Mouse (Mus musculus) MEL (cell line): Measurements from ENCODE around the gene Tjp1. TPM values are rescaled to one million over a fixed set of nuclear protein-coding genes. Genes with fewer than 3 reads are reported as not detected.

Source experiments
- DNase-seq: peaks from one replicate; pipeline ENCODE4 v3.0.0; 2011; ENCODE audit warnings: low read depth, low spot score
- H3K27ac ChIP-seq: 2 replicates; pipeline ENCODE4 v1.5.1; 2012; ENCODE audit warnings: low read depth, mild to moderate bottlenecking, control low read depth, low read length, moderate library complexity; ENCODE audit not compliant: control insufficient read depth
- H3K27me3 ChIP-seq, 2 experiments: fragments of 150-350 bp in 1 of 2; sonication (generic) in 1 of 2; 2 replicates each; pipeline ENCODE4 v1.6.1; 2012; ENCODE audit warnings: low read length in 2 of 2, mild to moderate bottlenecking in 2 of 2, improper control_type of control experiment in 1 of 2, moderate library complexity in 1 of 2; ENCODE audit not compliant: insufficient read depth in 2 of 2, control insufficient read depth in 1 of 2
- H3K36me3 ChIP-seq, 2 experiments: 2 replicates each; pipeline ENCODE4 v1.6.1; 2012 to 2014; ENCODE audit warnings: low read length in 2 of 2, improper control_type of control experiment in 1 of 2, inconsistent platforms in 1 of 2, mild to moderate bottlenecking in 1 of 2; ENCODE audit not compliant: insufficient read depth in 2 of 2, control insufficient read depth in 1 of 2
- H3K4me1 ChIP-seq, 2 experiments: fragments of 150-350 bp in 1 of 2; sonication (generic) in 1 of 2; 2 replicates each; pipeline ENCODE4 v1.6.1; 2012; ENCODE audit warnings: low read length in 2 of 2, improper control_type of control experiment in 1 of 2, mild to moderate bottlenecking in 1 of 2; ENCODE audit not compliant: insufficient read depth in 2 of 2, control insufficient read depth in 1 of 2
- H3K4me3 ChIP-seq, 2 experiments: fragments of 150-350 bp in 1 of 2; sonication (generic) in 1 of 2; 2 replicates each; pipeline ENCODE4 v1.5.1; 2012; ENCODE audit warnings: low read depth in 2 of 2, low read length in 2 of 2, mild to moderate bottlenecking in 2 of 2, moderate library complexity in 2 of 2, control low read depth in 1 of 2, improper control_type of control experiment in 1 of 2; ENCODE audit not compliant: control insufficient read depth in 1 of 2, insufficient read depth in 1 of 2
- H3K79me2 ChIP-seq: 2 replicates; pipeline ENCODE4 v1.6.1; 2012; ENCODE audit warnings: mild to moderate bottlenecking, low read length, moderate library complexity; ENCODE audit not compliant: control insufficient read depth, poor library complexity, insufficient read depth
- H3K9ac ChIP-seq: 2 replicates; pipeline ENCODE4 v1.6.1; 2012; ENCODE audit warnings: low read depth, mild to moderate bottlenecking, control low read depth, low read length, moderate library complexity; ENCODE audit not compliant: control insufficient read depth, poor library complexity, severe bottlenecking
- H3K9me3 ChIP-seq: fragments of 150-350 bp; sonication (generic); replicated peaks from 2 replicates; pipeline ENCODE4 v1.6.1; 2012; ENCODE audit warnings: mild to moderate bottlenecking, low read length, improper control_type of control experiment, moderate library complexity; ENCODE audit not compliant: insufficient read depth
- E2F4 ChIP-seq: IDR thresholded peaks from 2 replicates; pipeline ENCODE4 v1.6.1; 2011; ENCODE audit warnings: low read depth, low read length, improper control_type of control experiment, borderline replicate concordance
- ELF1 ChIP-seq: IDR thresholded peaks from 2 replicates; pipeline ENCODE4 v1.6.1; 2014; ENCODE audit warnings: low read depth, mild to moderate bottlenecking, inconsistent platforms, low read length, improper control_type of control experiment, moderate library complexity
- ETS1 ChIP-seq: IDR thresholded peaks from 2 replicates; pipeline ENCODE4 v1.6.1; 2012; ENCODE audit warnings: low read depth, mild to moderate bottlenecking, inconsistent platforms, low read length, improper control_type of control experiment, moderate library complexity
- JUND ChIP-seq: IDR thresholded peaks from 2 replicates; pipeline ENCODE4 v1.6.1; 2011; ENCODE audit warnings: low read depth, mild to moderate bottlenecking, improper control_type of control experiment, low read length
- KAT2A ChIP-seq: conservative IDR thresholded peaks from 2 replicates; pipeline ENCODE4 v1.6.1; 2012; ENCODE audit warnings: low read depth, low read length, improper control_type of control experiment, inconsistent platforms
- MAZ ChIP-seq: IDR thresholded peaks from 2 replicates; pipeline ENCODE4 v1.6.1; 2012; ENCODE audit warnings: low read depth, mild to moderate bottlenecking, inconsistent platforms, low read length, improper control_type of control experiment
- MEF2A ChIP-seq: IDR thresholded peaks from 2 replicates; pipeline ENCODE4 v1.6.1; 2014; ENCODE audit warnings: low read depth, mild to moderate bottlenecking, inconsistent platforms, low read length, improper control_type of control experiment; ENCODE audit not compliant: poor library complexity, insufficient replicate concordance, severe bottlenecking; ENCODE audit errors: extremely low read depth
- MXI1 ChIP-seq: IDR thresholded peaks from 2 replicates; pipeline ENCODE4 v1.6.1; 2011; ENCODE audit warnings: mild to moderate bottlenecking, low read depth, low read length, improper control_type of control experiment
- MYB ChIP-seq: IDR thresholded peaks from 2 replicates; pipeline ENCODE4 v1.6.1; 2011; ENCODE audit warnings: mild to moderate bottlenecking, low read depth, low read length, improper control_type of control experiment
- POLR2A ChIP-seq, 2 experiments: IDR thresholded peaks; 2 replicates each; pipeline ENCODE4 v1.6.1; 2011 to 2012; ENCODE audit warnings: low read length in 2 of 2, mild to moderate bottlenecking in 2 of 2, control low read depth in 1 of 2, improper control_type of control experiment in 1 of 2, low read depth in 1 of 2, moderate library complexity in 1 of 2; ENCODE audit not compliant: control insufficient read depth in 1 of 2, insufficient read depth in 1 of 2, poor library complexity in 1 of 2
- POLR2AphosphoS5 ChIP-seq: IDR thresholded peaks from 2 replicates; pipeline ENCODE4 v1.6.1; 2012; ENCODE audit warnings: low read depth, borderline replicate concordance, mild to moderate bottlenecking, inconsistent platforms, low read length, moderate library complexity, mixed read lengths
- RCOR1 ChIP-seq: IDR thresholded peaks from 2 replicates; pipeline ENCODE4 v1.6.1; 2012; ENCODE audit warnings: low read depth, mild to moderate bottlenecking, inconsistent platforms, low read length, improper control_type of control experiment
- TBP ChIP-seq: IDR thresholded peaks from 2 replicates; pipeline ENCODE4 v1.8.0; 2011; ENCODE audit warnings: low read depth, low read length, improper control_type of control experiment
- TCF12 ChIP-seq: IDR thresholded peaks from 2 replicates; pipeline ENCODE4 v1.6.1; 2014; ENCODE audit warnings: low read depth, mild to moderate bottlenecking, inconsistent platforms, low read length, improper control_type of control experiment, moderate library complexity
- USF2 ChIP-seq, 2 experiments: IDR thresholded peaks; 2 replicates each; pipeline ENCODE4 v1.6.1; 2011 to 2012; ENCODE audit warnings: improper control_type of control experiment in 2 of 2, low read length in 2 of 2, borderline replicate concordance in 1 of 2, inconsistent platforms in 1 of 2, low read depth in 1 of 2, mild to moderate bottlenecking in 1 of 2; ENCODE audit not compliant: insufficient read depth in 1 of 2
- ZC3H11A ChIP-seq: IDR thresholded peaks from 2 replicates; pipeline ENCODE4 v1.6.1; 2012; ENCODE audit warnings: low read depth, mild to moderate bottlenecking, inconsistent platforms, low read length, improper control_type of control experiment
- ZNF384 ChIP-seq: IDR thresholded peaks from 2 replicates; pipeline ENCODE4 v1.6.1; 2012; ENCODE audit warnings: low read depth, mild to moderate bottlenecking, inconsistent platforms, low read length, improper control_type of control experiment
- polyA plus RNA-seq, 2 experiments: library from polyadenylated mRNA; stranded (reverse) in 1 of 2; unstranded in 1 of 2; fragments of >175 nt in 1 of 2; fragments of >200 nt in 1 of 2; gene quantifications; 2 replicates each; pipeline versions ENCODE4 v1.2.1 to v1.2.4; 2012; ENCODE audit warnings: low replicate concordance in 2 of 2, low read depth in 1 of 2; ENCODE audit not compliant: insufficient read length in 2 of 2, insufficient read depth in 1 of 2, missing spikeins in 1 of 2
- total RNA-seq: library from RNA; depleted of rRNA; stranded (reverse); fragments of 300-350 nt; gene quantifications from 2 replicates; pipeline ENCODE4 v1.2.3, GENCODE M21; 2012

Tjp1 gene
- total and polyA plus RNA-seq, 3 experiments: 0.01 TPM; not detected in 2

DNA sequence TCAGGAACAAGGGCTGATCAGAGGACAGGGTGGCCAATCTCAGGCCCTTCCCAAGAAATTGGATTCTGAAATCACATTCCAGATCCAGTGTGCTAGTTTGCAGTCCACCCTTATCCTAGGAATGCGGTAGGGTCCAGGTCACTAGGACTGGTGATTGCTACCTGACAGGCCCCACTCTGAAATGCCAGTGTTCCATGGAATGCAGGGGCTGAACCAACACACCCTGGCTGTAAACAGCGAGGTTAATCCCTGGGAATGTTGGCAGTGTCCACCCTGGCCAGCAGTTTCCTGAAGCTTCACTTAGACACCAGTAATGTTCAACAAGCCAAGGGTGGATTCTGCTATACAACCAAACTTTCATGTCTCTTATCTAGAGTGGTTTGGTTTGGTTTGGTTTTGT is 45.4 kb downstream of the Tjp1 start:
- Histone ChIP-seq H3K36me3 (no peaks in the 10 kb centered on the region), H3K4me1 (no peaks in the 10 kb centered on the region), H3K9ac (no peak overlapping the region), H3K4me3 (no peak overlapping the region), H3K27ac (no peak overlapping the region), H3K27me3 (no peaks in the 10 kb centered on the region), H3K9me3 (no peaks in the 10 kb centered on the region), H3K79me2 (no peaks in the 10 kb centered on the region)
- DNase-seq: no peak
- no peak for TF ChIP-seq RCOR1
- TF ChIP-seq ETS1: no peak

DNA sequence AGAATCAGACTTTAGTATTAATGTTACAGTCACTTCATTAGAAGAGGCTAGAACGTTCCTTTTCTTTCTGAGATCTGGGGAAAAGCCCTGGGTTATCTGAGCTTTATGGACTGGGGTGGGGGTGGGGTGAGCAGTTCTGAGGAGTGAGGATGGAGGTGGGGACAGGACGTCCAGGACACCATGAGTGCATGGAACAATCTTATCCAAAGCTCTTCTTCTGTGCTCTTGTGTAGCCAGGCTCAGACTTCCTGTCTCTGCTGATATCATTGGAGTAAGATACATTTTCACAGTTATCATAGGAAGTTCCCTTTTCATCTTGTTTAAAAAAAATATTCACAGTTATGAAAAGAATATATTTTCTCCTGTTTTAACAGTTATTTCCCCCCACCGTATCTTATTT is 55.5 kb downstream of the Tjp1 start:
- no peaks in the 10 kb centered on the region for H3K36me3 ChIP-seq
- no peak overlapping the region for H3K4me3 ChIP-seq
- TF ChIP-seq MEF2A: no peak
- no peak for TF ChIP-seq KAT2A
- TF ChIP-seq ZNF384: no peak
- TF ChIP-seq POLR2AphosphoS5: no peak
- no peak for TF ChIP-seq TCF12
- TF ChIP-seq E2F4: no peak
- no peak for TF ChIP-seq USF2 (IDR thresholded peaks at IDR 0.05; ENCODE audit: borderline replicate concordance in 1 of 2, insufficient read depth in 1 of 2, low read depth in 1 of 2, low read length in 2 of 2)
- TF ChIP-seq JUND: no peak
- no peak for TF ChIP-seq ELF1
- TF ChIP-seq TBP: no peak
- TF ChIP-seq RCOR1: no peak
- TF ChIP-seq MAZ: no peak
- TF ChIP-seq ZC3H11A: no peak
- no peak for TF ChIP-seq POLR2A (IDR thresholded peaks at IDR 0.05; ENCODE audit: control insufficient read depth in 1 of 2, insufficient read depth in 1 of 2, low read depth in 1 of 2, low read length in 2 of 2, poor library complexity in 1 of 2)
- no peak for TF ChIP-seq MXI1
- TF ChIP-seq MYB: no peak

More for the DNA sequence above, 55.5 kb downstream of the Tjp1 start:
- H3K9me3 ChIP-seq: no peaks in the 10 kb centered on the region
- no peak for DNase-seq
- no peaks in the 10 kb centered on the region for H3K4me1 ChIP-seq
- no peak overlapping the region for H3K9ac ChIP-seq
- no peak overlapping the region for H3K27ac ChIP-seq
- H3K79me2 ChIP-seq: no peaks in the 10 kb centered on the region
- no peaks in the 10 kb centered on the region for H3K27me3 ChIP-seq
